Mouse (Mus musculus): Measurements from ENCODE around the gene Fam71e1. TPM values are rescaled to one million over a fixed set of nuclear protein-coding genes. Genes with fewer than 3 reads are reported as not detected.

Fam71e1 gene
- 21.1 and 31.4 TPM in 2 replicates for polyA plus RNA-seq (2015; fragmentation: Nextera tagmentation; extraction: Ambion mirVana)

GRCm38 (mm10) chr7:44495992-44496770 is at the start of gene Fam71e1, which contains the start of gene Emc10:
TSS of gene Fam71e1 (plus strand) at chr7:44496581.
TSS of gene Emc10 (minus strand) at chr7:44496529.

DNA sequence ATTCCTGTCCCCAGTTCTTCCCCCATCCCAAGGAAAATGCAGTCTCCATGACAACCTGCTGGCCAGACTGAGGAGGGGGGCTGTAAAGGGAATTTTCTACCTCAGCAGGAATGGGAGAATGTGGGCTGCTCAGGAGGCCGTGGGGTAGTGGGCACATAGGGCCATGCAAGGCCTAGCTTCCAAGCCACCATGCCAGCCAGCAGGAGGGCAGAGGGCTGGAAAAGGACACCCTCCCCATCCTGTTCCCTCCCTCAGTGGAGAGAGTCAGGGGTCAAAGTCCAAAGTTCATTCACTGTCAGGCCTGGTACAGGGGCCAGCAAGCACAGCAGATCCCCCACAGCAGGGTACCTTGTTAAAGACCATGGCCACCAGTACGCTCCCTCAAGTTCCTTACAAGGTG is 31.3 kb upstream of the Fam71e1 start, which contains the start of gene Aspdh:
Gene Aspdh, plus strand, starts transcription at position 281 of the 400 bp plus-strand sequence.

DNA sequence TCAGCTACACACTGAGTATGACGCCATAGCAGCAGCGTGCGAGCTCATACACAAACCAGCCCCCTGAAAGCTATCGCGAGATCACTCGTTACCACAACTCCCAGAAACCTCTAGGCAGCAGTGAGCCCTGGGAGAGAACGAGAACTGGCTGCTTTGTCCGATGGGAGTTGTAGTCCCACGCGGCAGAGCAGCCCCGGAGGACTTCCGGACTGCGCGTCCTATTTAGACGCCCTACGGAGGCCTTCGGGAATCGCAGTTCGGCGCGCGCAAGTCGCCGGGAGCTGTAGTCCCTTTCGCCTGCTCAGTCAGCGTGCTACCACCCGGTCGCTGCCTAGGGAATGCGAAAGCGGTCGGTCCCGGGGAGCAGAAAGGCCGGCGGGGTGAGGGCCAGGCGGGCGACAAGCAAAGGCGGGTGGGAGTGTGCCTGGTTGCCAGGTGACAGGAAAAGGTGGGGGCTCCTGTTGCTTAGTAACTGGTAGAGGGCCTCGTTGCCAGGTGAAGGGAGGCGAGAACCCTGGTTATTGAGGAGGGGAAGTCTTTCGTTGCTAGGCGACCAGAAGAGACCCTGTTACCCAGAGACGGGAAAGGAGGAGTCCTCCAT is 28.5 kb upstream of the Fam71e1 start, which contains the start of gene Josd2:
Gene Josd2, plus strand, starts transcription at position 170 of the 601 bp plus-strand sequence.

DNA sequence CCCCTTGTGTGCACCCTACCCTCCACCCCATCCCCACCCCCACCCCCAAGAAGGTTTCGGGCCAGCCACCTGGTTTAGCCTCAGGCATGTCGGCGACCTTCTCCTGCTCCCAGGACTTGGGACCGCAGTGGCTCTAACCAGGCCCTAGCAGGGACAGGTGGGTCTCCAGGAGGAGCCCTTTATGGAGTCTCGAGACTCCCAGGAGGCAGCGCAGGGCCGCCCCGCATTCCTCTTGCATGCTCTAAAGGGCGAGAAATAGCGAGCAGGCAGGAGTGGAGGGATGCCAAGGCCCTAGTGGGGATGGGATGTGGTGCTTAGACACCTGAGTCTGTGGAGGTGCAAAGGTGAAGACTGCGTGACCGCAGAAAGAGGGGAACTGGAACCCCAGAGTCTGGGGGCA is 28.1 kb downstream of the Fam71e1 start, which contains the start of gene Mybpc2:
Gene Mybpc2, minus strand, starts transcription at position 155 of the 400 bp plus-strand sequence.

DNA sequence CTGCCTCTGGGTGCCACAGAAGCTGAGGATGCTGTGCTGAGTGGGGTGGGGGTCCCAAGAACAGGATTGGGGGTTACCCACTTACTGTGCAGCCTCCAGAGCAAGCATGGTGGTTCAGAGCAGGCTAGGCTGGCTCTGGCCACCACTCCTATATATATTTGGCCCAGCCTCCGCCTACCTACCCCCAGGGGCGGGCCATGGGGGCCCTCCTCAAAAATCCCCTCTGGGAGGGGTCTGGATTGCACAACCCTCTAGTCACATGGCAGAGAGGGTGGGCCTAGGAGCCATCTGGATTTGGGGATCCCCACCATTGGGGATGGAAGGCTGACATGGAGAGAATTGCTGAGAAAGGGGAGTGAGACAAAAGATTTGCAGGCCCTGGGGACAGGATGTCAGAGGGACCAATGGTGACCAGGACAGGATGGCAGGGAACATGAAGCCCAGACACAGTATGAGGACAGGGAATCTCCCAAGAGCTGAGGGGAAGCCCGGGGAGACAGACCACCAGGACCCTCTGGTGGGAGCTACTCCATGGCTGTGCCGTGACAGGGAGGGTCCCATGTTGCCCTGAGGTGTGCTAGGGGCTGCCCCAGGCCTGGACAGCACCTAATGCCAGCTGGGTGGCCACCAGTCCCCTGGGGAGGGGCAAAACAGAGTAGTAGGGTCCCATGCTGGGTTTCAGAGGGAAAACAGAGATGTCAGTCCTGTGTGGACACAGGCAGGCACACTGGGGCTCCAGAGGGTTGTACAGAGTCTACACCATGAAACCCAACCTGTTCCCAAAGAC is 35.8 kb downstream of the Fam71e1 start, which contains the start of gene Spib:
Gene Spib, minus strand, starts transcription at position 126 of the 787 bp plus-strand sequence.

DNA sequence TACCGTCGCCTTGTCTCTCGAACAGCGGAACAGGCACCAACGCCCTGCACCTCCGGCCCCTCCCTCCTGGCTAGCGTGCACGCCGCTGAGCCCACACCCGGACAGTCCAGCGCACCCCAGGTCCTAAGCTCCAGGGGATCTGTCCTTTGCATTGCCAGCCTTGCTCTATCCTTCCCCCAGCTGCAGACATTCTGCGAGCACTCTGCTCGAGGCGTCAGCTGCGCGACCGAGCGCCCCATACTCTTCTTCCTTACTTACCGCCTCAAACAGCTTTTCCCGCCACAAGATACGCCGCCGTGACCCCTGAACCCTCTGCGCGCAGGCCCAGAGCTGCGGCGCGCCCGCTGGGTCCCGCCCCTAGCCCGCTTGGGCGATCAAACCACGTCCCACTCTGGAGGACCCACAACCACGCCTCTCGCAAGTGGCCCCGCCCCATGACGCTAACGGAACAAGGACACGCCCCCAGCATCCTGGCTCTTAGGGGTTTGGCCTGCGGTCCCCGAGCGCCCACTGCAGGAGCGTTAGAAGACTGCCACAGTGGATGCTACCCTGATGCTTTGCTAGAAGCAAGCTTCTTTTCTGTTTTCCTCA is 52.2 kb downstream of the Fam71e1 start, which contains the start of gene Pold1:
Gene Pold1, minus strand, starts transcription at position 353 of the 591 bp plus-strand sequence.

Small RNA genes lying within 50 kb of the gene (microRNA-seq; reads per million reads assigned to microRNA genes)
- gene Mir7052 (not detected), gene Mir7053 (not detected)

Other genes starting within 250 kb of the Fam71e1 start
- 2.0 and 2.2 TPM in 2 replicates for gene 1700028J19Rik, start 249.9 kb upstream of the Fam71e1 start, polyA plus RNA-seq (2015; fragmentation: Nextera tagmentation; extraction: Ambion mirVana)
- gene 2410002F23Rik, start 249.9 kb upstream of the Fam71e1 start, polyA plus RNA-seq (2015; fragmentation: Nextera tagmentation; extraction: Ambion mirVana), result 180 and 195 TPM in 2 replicates
- gene Acp4, start 239.2 kb upstream of the Fam71e1 start, polyA plus RNA-seq (2015; fragmentation: Nextera tagmentation; extraction: Ambion mirVana), result not detected in 2 replicates
- not detected in 2 replicates for gene Gm15517, start 235.1 kb upstream of the Fam71e1 start, polyA plus RNA-seq (2015; fragmentation: Nextera tagmentation; extraction: Ambion mirVana)
- 5.7 and 7.1 TPM in 2 replicates for gene Clec11a, start 189.7 kb upstream of the Fam71e1 start, polyA plus RNA-seq (2015; fragmentation: Nextera tagmentation; extraction: Ambion mirVana)
- gene Shank1, start 186.3 kb upstream of the Fam71e1 start, polyA plus RNA-seq (2015; fragmentation: Nextera tagmentation; extraction: Ambion mirVana), result 52.8 and 59.3 TPM in 2 replicates
- 100 and 108 TPM in 2 replicates for gene Syt3, start 112.5 kb upstream of the Fam71e1 start, polyA plus RNA-seq (2015; fragmentation: Nextera tagmentation; extraction: Ambion mirVana)
- gene 1700008O03Rik, start 110.8 kb upstream of the Fam71e1 start, polyA plus RNA-seq (2015; fragmentation: Nextera tagmentation; extraction: Ambion mirVana), result 4.4 and 6.2 TPM in 2 replicates
- gene Lrrc4b, start 67.6 kb upstream of the Fam71e1 start, polyA plus RNA-seq (2015; fragmentation: Nextera tagmentation; extraction: Ambion mirVana), result 27.6 and 27.7 TPM in 2 replicates
- 1.8 and 2.4 TPM in 2 replicates for gene Aspdh, start 31.2 kb upstream of the Fam71e1 start, polyA plus RNA-seq (2015; fragmentation: Nextera tagmentation; extraction: Ambion mirVana)
- 37.0 and 40.2 TPM in 2 replicates for gene Josd2, start 28.6 kb upstream of the Fam71e1 start, polyA plus RNA-seq (2015; fragmentation: Nextera tagmentation; extraction: Ambion mirVana)
- 183 and 194 TPM in 2 replicates for gene Emc10, start 52 bp upstream of the Fam71e1 start, polyA plus RNA-seq (2015; fragmentation: Nextera tagmentation; extraction: Ambion mirVana)
- gene Mybpc2, start 28.1 kb downstream of the Fam71e1 start, polyA plus RNA-seq (2015; fragmentation: Nextera tagmentation; extraction: Ambion mirVana), result 0.20 and 0.36 TPM in 2 replicates
- 0.32 TPM in 1 of 2 replicates, not detected in the other for gene Spib, start 35.5 kb downstream of the Fam71e1 start, polyA plus RNA-seq (2015; fragmentation: Nextera tagmentation; extraction: Ambion mirVana)
- gene Pold1, start 52.3 kb downstream of the Fam71e1 start, polyA plus RNA-seq (2015; fragmentation: Nextera tagmentation; extraction: Ambion mirVana), result 9.2 and 10.7 TPM in 2 replicates
- gene Nr1h2, start 57.4 kb downstream of the Fam71e1 start, polyA plus RNA-seq (2015; fragmentation: Nextera tagmentation; extraction: Ambion mirVana), result 47.5 and 53.6 TPM in 2 replicates
- gene Napsa, start 75.8 kb downstream of the Fam71e1 start, polyA plus RNA-seq (2015; fragmentation: Nextera tagmentation; extraction: Ambion mirVana), result 0.62 and 1.2 TPM in 2 replicates
- 11.6 and 11.9 TPM in 2 replicates for gene Kcnc3, start 94.1 kb downstream of the Fam71e1 start, polyA plus RNA-seq (2015; fragmentation: Nextera tagmentation; extraction: Ambion mirVana)
- gene Myh14, start 174.3 kb downstream of the Fam71e1 start, polyA plus RNA-seq (2015; fragmentation: Nextera tagmentation; extraction: Ambion mirVana), result 9.5 and 11.4 TPM in 2 replicates
- gene Izumo2, start 212.2 kb downstream of the Fam71e1 start, polyA plus RNA-seq (2015; fragmentation: Nextera tagmentation; extraction: Ambion mirVana), result not detected in 2 replicates

Data from neural tube, postnatal 0 days (tissue).